In the genomic region with DNA sequence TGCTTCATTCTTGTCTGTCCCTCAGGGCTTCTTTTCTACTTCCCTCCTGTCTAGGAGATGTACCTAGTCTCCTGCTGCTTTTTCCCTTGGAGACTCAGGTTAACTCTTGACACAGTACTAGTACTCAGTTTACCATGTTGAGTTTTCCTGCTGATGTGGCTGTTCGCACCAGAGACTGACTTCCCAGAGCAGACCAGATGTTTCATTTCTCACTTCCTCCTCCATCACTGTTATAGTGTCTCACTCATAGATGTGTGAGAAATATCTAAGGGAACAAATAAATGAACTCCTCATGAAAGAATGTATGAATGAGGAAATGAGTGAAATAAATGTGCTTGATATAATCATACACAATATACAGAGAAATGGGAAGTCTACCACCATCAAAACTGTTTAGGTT, we compare ENCODE assay signal across 15 mouse cellular contexts.
DNase-seq lines count a peak whose midpoint lies in the region.
"Had no signal": no experiment of that assay in that cellular context is flagged by ENCODE, and none has a peak within 500 bp of the region (broad histone marks: within the 10 kb centered on the region; RNA-seq: fewer than 3 reads in every experiment).

No protein-coding gene starts in this region.

- peak; percentile 5 to 32 for DNase-seq in frontal cortex, adult 2 months (ENCODE audit: extremely low spot score in 1 of 2, low spot score in 1 of 2)
- no peak for DNase-seq in frontal cortex, postnatal 25 days (ENCODE audit: low spot score in 2 of 2)
- DNase-seq in right cerebral cortex, adult 18-20 months, result peak; percentile 19
- DNase-seq in right cerebral cortex, postnatal 10 days (ENCODE audit: low spot score in 2 of 2), result no peak
- DNase-seq in telencephalon, adult 2 months (ENCODE audit: low read depth, low spot score), result peak; percentile 12
- DNase-seq in gastrocnemius, postnatal 25 days, result no peak
- DNase-seq: adrenal gland, adult 2 months; adrenal gland, postnatal 10 days; adrenal gland, postnatal 25 days; cerebellum, adult 11-12 months; cerebellum, adult 2 months; cerebellum, adult 9-11 months; cerebellum, postnatal 14 days; cerebellum, postnatal 36 days; embryo, embryonic 11 days had no signal

Comparison
In these comparisons a context has a peak if more than half of its experiments do, and no peak if none do; other contexts are left out.
1. DNase-seq: peak in frontal cortex, adult 2 months (2 of 2), right cerebral cortex, adult 18-20 months (single experiment) and telencephalon, adult 2 months (single experiment); none in frontal cortex, postnatal 25 days (0 of 2), right cerebral cortex, postnatal 10 days (0 of 2) and gastrocnemius, postnatal 25 days (single experiment).